Mouse (Mus musculus): ENCODE measurements around the gene Ssr2.
"Not testable (repeated sequence)": the region's sequence is repeated elsewhere in the genome, so short reads cannot be mapped to it uniquely, and the experiment has no call there.

The Ssr2 gene

DNA sequence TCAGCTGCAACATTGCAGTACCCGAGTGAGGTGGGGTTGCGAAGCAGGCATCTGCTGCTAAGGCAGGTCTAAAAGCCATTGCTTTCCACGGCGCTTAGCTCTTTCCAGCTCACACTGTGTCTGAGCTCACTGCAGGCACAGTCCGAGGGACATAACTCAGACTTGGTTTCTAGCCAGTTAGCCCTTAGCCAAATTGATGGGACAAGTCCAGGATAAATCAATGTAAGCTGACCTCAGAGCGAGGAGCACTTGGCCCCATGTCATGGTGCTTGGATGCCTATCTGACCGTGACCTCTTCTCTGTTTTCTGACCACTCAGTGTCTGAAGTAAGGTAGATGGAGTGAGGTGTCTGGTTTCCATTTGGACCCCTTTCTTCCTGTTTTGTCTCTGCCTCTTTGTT lies 11.7 kb upstream of the Ssr2 start:
- DNase-seq (ENCODE audit: low spot score): no peak

DNA sequence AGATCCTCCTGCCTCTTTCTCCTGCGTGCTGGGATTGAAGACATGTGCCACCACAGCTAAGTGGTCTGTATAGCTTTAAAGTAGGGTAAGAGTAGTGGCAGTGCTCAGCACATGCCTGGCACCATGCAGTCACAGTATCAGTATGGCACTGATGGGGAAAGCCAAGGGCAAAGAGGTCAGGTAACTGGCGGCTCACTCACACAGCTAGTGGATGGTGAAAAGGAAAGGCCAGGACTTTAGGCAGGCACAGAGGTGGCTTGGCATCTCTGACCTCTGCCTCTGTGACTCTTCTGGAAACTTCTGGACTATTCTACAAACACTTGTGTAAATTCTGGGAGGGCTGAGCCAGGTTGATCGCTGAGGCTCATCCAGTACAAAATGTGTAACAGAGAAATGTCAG lies 9.6 kb upstream of the Ssr2 start:
- DNase-seq (ENCODE audit: low spot score): no peak

GRCm38 (mm10) chr3:88566536-88567061 lies 9.1 kb upstream of the Ssr2 start:
- no peak for DNase-seq (ENCODE audit: low spot score)

DNA sequence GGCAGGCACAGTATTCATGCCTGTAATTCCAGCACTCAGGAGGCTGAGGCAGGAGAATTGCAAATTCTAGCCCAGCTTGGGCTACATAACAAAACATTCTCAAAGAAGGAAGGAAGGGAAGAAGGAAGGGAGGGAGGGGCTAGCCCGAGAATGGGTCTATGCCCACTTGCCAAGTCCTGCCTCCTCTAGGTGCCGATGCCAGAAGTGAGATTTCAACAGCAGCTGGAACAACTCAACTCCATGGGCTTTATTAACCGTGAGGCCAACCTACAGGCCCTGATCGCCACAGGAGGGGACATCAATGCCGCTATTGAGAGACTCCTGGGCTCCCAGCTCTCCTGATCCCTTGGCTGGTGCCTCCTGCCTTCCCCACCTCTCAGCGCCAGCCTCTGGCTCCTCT lies 7.8 kb upstream of the Ssr2 start:
- DNase-seq (ENCODE audit: low spot score): no peak

DNA sequence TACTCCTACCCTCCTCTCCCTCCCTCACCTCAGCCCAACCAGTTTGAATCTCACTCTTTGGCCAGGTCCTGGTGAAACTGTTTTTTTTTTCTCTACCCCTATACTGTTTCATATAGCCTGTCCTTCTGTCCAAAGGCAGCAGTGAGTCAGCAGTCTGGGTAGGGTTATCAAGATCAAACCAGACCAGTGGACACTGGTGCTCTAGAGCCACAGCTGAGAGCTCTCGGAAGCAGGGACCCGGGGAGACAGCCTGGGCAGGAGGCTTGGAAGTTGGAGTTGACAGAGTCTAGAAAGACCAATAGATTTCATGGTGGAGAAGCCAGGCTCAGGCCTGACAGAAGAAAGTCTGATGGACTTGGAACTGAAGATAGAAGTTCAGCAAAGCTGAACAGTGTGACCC lies 7.1 kb upstream of the Ssr2 start:
- no peak for DNase-seq (ENCODE audit: low spot score)

- DNase-seq (ENCODE audit: low spot score): no peak
These were observed 6.6 kb upstream of the Ssr2 start for GRCm38 (mm10) chr3:88569093-88569492.

DNA sequence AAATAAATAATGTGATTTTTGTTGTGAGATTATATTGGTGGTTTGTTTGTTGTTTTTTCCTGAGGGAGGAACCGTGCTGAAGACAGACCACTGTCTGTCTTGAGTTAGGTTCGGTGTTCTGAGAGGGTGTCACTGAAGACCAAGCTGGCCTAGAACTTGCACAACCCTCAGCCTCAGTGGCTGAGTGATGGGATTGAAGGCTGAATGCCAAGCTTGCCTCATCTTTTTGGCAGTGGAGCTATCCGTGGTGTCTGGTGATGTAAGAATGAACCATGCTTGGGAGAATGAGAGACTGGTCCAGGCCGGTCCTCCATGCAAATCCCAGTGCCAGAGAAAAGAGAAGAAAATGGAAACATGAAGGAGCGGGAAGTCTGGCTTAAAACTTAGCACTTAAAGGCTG lies 6.0 kb upstream of the Ssr2 start:
- no peak for DNase-seq (ENCODE audit: low spot score)

DNA sequence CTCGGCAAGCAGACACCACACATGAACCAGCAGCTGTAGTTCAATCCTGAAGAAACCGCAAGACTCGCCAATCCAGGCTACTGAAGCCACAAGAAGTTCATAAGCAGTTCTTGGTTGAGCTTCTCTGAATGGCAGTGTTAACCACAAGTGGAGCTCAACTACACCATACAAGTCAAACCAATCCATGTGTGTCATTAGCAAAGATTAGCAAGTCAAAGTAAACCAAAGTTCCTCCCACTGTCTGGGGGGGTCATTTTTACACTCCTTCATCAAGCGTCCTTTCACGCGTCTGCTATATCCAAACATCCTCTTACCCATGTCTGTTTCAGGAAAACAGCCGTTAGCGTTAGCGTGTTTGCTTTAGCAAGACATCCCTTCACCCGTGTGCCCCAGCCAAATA lies 5.3 kb upstream of the Ssr2 start:
- DNase-seq (ENCODE audit: low spot score): no peak

GRCm38 (mm10) chr3:88571856-88572255 lies 3.8 kb upstream of the Ssr2 start:
- DNase-seq (ENCODE audit: low spot score): no peak

DNA sequence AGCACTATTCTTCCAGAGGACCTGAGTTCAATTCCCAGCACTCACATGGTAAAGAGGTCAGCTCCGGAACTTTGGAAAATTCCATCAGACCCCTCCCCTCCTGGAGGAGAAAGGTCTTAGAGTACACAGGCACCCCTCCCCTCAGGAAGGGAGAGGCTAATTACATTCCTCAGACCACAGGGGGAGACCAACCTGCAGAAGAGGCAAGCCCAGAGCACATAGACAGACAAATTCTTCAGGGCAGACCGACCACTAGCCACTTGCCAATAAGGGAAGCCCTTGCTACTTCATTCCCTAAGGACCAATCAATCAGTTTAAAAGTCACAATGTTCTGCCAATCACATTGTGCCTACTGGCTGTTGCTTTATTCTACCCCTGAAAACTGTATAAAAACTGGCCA lies 2.8 kb upstream of the Ssr2 start:
- no peak for DNase-seq (ENCODE audit: low spot score)

DNA sequence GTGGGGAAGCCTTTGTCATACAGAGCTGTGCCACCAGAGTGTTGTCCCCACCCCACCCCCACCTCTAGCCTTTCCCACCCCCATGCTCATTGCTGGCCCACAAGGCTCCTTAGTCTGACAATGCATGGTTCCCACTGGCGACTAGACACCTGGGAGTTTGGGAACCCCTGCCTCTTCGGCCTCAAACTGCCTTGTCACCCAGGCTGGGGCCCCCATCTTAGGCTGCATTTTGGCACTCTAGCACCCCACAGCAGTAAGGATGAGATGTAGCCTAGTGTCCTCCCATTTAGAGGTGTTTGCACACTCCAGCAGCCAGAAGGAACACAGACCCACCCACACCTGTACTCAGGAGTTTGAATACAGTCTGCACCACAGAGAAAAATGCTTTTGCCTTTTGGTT lies 1.9 kb upstream of the Ssr2 start:
- no peak for DNase-seq (ENCODE audit: low spot score)

DNA sequence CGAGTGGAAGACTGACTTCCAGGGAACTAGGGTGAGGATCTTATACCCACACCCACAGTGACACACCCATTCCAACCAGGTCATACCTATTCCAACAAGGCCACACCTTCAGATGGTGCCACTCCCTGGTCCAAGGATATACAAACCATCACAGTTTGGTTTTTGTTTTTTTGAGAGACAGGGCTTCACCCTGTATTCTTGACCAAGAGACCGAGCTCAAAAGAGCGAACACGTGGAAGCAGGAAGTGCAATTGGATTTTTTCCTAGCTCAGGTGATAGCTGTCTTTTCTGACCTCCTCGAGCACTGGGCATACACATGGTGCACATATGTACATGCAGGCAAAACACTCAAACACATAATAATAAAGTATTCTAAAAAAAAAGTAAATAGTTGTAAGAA lies 2.2 kb downstream of the Ssr2 start:
- DNase-seq (ENCODE audit: low spot score): not testable (repeated sequence)

- DNase-seq (ENCODE audit: low spot score): no peak
These were observed 3.1 kb downstream of the Ssr2 start for GRCm38 (mm10) chr3:88578498-88579424.

GRCm38 (mm10) chr3:88579454-88580117 lies 3.9 kb downstream of the Ssr2 start:
- peak; percentile 60 for DNase-seq (ENCODE audit: low spot score)

GRCm38 (mm10) chr3:88585769-88586168 lies 10.1 kb downstream of the Ssr2 start:
- DNase-seq (ENCODE audit: low spot score): no peak

GRCm38 (mm10) chr3:88586640-88587039 lies 11.0 kb downstream of the Ssr2 start:
- no peak for DNase-seq (ENCODE audit: low spot score)

DNA sequence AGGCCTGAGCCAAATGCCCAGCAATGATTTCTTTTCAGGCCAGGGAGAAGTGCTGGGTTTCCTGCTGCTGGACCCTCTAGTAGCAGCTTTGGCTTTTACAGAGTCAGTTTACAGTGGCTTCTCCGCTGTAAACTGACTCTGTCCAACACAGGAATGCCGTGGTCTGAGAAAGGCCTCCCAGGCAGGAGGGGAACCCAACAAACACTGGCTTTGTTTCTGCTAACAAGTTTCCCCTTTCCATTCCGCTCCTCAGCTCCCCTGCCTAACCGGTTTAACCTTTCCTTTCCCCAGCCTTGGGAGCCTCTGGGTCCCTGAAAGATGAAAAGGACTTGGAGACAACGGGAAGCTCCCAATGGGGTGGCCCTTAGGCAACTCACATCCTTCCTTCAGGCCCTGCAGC lies 14.6 kb downstream of the Ssr2 start:
- DNase-seq (ENCODE audit: low spot score): no peak

DNA sequence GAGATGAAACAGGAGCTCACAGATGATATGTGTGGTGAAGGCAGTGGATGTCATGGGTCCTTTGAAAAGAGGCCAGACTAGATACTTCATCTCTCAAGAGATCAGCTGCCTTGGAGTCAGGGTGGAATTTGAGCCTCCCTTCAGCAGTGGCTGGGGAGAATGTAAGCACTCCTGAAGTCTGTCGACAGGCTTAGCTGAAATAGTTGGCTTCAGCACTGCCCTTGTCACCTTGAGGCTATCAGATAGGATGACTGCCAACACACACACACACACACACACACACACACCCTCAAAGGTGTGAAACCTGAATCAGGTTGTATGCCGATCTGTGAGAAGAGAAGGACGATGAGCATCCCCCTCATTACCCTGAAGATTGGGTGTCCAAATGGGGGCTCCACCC lies 15.4 kb downstream of the Ssr2 start:
- DNase-seq (ENCODE audit: low spot score): no peak

GRCm38 (mm10) chr3:88591950-88592731 lies 16.5 kb downstream of the Ssr2 start:
- peak; percentile 29 for DNase-seq (ENCODE audit: low spot score)

DNA sequence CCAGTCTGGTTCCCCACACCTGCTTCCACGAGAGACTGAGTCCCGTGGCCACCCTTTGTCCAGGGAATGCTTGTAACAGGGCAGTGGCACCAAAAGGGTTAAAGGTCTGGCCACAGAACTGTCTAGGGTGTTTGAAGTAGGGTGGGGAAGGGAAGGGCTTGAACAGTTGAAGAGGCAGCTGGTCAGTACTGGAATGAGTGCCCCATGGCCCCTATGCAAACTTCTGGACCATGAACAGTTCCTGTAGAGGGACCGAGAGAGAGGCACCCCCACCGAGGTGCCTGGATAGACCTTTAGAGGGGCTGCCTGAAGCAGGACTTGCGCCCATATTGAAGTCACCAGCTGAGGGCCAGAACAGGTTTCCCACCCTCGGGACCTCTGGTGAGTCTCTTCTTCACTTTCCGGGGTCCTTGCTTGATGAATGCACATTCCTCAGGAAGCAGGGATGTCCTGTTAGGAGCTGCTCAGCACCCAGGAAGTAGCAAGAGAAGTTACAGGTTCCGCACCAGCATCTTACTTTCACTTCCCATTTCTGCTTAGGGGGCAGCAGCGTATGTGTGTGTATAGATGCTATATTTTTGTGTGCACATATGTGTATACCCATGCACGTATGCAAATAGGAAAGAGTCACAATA lies 17.4 kb downstream of the Ssr2 start:
- no peak for DNase-seq (ENCODE audit: low spot score)

DNA sequence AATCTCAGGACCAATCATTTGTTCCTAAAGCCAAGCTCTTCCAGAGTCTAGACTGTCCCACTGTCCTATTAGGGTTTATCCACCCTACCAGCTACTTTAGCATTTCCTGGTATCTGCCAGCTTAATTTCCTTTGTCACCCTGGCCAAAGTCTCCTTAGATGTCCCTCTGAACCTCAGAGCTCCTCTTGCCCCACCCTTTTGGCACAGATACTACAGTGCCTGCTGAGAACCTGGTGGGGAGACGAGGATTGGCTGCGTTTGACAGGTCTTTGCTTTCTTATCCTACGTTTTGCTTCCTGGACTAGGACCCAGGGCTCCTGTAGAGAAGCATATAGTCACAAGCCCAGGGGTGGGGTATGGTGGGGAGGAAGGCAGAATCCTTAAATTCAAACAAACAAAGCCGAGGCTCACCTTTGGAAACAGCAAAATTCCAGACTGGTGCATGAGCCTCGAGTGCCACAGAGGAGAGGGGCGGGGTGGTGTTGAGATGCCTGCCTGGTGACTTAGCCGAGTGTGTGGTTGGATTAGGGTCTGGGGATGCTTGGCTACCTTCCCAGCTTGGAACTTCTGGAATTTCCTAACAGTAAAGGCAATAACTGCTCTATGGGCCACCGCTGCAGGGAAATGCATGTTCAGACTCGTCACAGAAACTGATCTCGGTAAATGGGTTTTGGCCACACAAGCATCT lies 18.4 kb downstream of the Ssr2 start:
- DNase-seq (ENCODE audit: low spot score): no peak

Data from urinary bladder, postnatal 25 days (tissue).